Comparison of ENCODE assay signal across 8 mouse cellular contexts in genomic region chr10:42860159-42860911, GRCm38 (mm10). TPM values are rescaled to one million over a fixed set of nuclear protein-coding genes. Genes with fewer than 3 reads are reported as not detected.
DNase-seq lines count a peak whose midpoint lies in the region; ATAC-seq and TF ChIP-seq lines count a peak whose summit lies in the region.

Gene Scml4, plus strand, starts transcription at chr10:42860370.

- peaks cover 37% of the 10 kb centered on the region for H3K27me3 ChIP-seq in forebrain, embryonic 12.5 days
- H3K27me3 ChIP-seq in liver, embryonic 13.5 days: peaks cover 13% of the 10 kb centered on the region
- H3K27me3 ChIP-seq in stomach, postnatal 0 days (ENCODE audit: control insufficient read depth, insufficient read depth, low read length): no peaks in the 10 kb centered on the region

- peak; percentile 91 for ATAC-seq in forebrain, embryonic 12.5 days (ENCODE audit: low FRiP score)
- peak; percentile 73 for ATAC-seq in inflammation-experienced regulatory T-cells, adult 6 months
- ATAC-seq in liver, embryonic 13.5 days (ENCODE audit: low read depth): no peak
- ATAC-seq in stomach, postnatal 0 days (ENCODE audit: low FRiP score, low TSS enrichment): peak; percentile 79

- H3K4me3 ChIP-seq in forebrain, embryonic 12.5 days (replicated peaks): peak within 1 kb of the TSS; percentile 28
- no peak within 1 kb of the TSS for H3K4me3 ChIP-seq in liver, embryonic 13.5 days (replicated peaks)
- peak within 1 kb of the TSS; percentile 18; the same call in 1 of the 2 replicates for H3K4me3 ChIP-seq in stomach, postnatal 0 days (ENCODE audit: low read depth, low read length)

- peak within 1 kb of the TSS; percentile 25; the same call in 1 of the 2 replicates for H3K9ac ChIP-seq in forebrain, embryonic 12.5 days
- H3K9ac ChIP-seq in liver, embryonic 13.5 days: no peak within 1 kb of the TSS
- 0 out of 2 replicates have a peak within 1 kb of the TSS, but pooled peaks have one; percentile 23 for H3K9ac ChIP-seq in stomach, postnatal 0 days (ENCODE audit: low read length)

- H3K4me1 ChIP-seq in forebrain, embryonic 12.5 days: peaks cover 43% of the 10 kb centered on the region
- H3K4me1 ChIP-seq in liver, embryonic 13.5 days (replicated peaks): no peaks in the 10 kb centered on the region; the same call in 1 of the 2 replicates
- H3K4me1 ChIP-seq in stomach, postnatal 0 days (replicated peaks; ENCODE audit: control insufficient read depth, insufficient read depth): 0 out of 2 replicates have a peak, but pooled peaks cover 2% of the 10 kb centered on the region

- peak within 1 kb of the TSS; percentile 80 for H3K27ac ChIP-seq in forebrain, embryonic 12.5 days
- no peak within 1 kb of the TSS for H3K27ac ChIP-seq in liver, embryonic 13.5 days
- peak within 1 kb of the TSS; percentile 56; the same call in 1 of the 2 replicates for H3K27ac ChIP-seq in stomach, postnatal 0 days (replicated peaks)

- DNase-seq in B cell, adult 2 months: peak; percentile 78 to 82
- DNase-seq in NIH3T3 (ENCODE audit: low read depth): peak; percentile 72
- no peak for DNase-seq in liver, embryonic 13.5 days
- peak; percentile 96 for DNase-seq in naive thymus-derived CD4-positive, alpha-beta T cell, adult 2 months (ENCODE audit: low read depth)
- DNase-seq in stomach, postnatal 0 days (ENCODE audit: low spot score): peak; percentile 51
- no peak for DNase-seq in cerebellum, postnatal 14 days

- no peak for TF ChIP-seq EP300 in stomach, postnatal 0 days (optimal IDR thresholded peaks at IDR 0.05)

- TF ChIP-seq CTCF in stomach, postnatal 0 days (IDR thresholded peaks at IDR 0.05; ENCODE audit: low read depth): no peak

- peak within 1 kb of the TSS; percentile 47 for H3K4me2 ChIP-seq in forebrain, embryonic 12.5 days
- H3K4me2 ChIP-seq in liver, embryonic 13.5 days: peak within 1 kb of the TSS; percentile 23; the same call in 1 of the 2 replicates
- peak within 1 kb of the TSS; percentile 50 for H3K4me2 ChIP-seq in stomach, postnatal 0 days (replicated peaks; ENCODE audit: low read depth)

- H3K9me3 ChIP-seq in forebrain, embryonic 12.5 days: 0 out of 2 replicates have a peak, but pooled peaks cover 6% of the 10 kb centered on the region
- H3K9me3 ChIP-seq in liver, embryonic 13.5 days (replicated peaks): no peaks in the 10 kb centered on the region
- no peaks in the 10 kb centered on the region for H3K9me3 ChIP-seq in stomach, postnatal 0 days (ENCODE audit: control insufficient read depth, low read length)

- 30% methylated on average over 17 of the region's 17 CpGs for WGBS in forebrain, embryonic 12.5 days
- WGBS in liver, embryonic 13.5 days (ENCODE audit: insufficient replicate concordance): 50% methylated on average over 17 of the region's 17 CpGs
- WGBS in stomach, postnatal 0 days: 43% methylated on average over 17 of the region's 17 CpGs

- H3K36me3 ChIP-seq in forebrain, embryonic 12.5 days (replicated peaks): no peaks in the 10 kb centered on the region
- no peaks in the 10 kb centered on the region for H3K36me3 ChIP-seq in liver, embryonic 13.5 days
- no peaks in the 10 kb centered on the region for H3K36me3 ChIP-seq in stomach, postnatal 0 days (ENCODE audit: control insufficient read depth, insufficient read depth, low read length)

RNA-seq across cellular contexts. Expression of gene Scml4, which starts in this region (rescaled TPM):
- polyA plus RNA-seq in forebrain, embryonic 12.5 days (2016; fragmentation: Nextera tagmentation; extraction: Ambion mirVana): 2.9 and 3.0 TPM in 2 replicates
- 10 to 100 TPM; 14.0 to 48.5 (median 47.5) TPM for polyA plus RNA-seq in inflammation-experienced regulatory T-cells, adult 6 months (2017; shearing (Covaris generic))
- polyA plus RNA-seq in liver, embryonic 13.5 days (2015; fragmentation: Nextera tagmentation; extraction: Ambion mirVana): 0.19 and 0.20 TPM in 2 replicates
- polyA plus RNA-seq in stomach, postnatal 0 days (2015; fragmentation: Nextera tagmentation; extraction: Ambion mirVana): 5.1 and 5.4 TPM in 2 replicates

Comparison
In these comparisons a context has a peak if more than half of its experiments do, and no peak if none do; other contexts are left out.
1. DNase-seq: peak in B cell, adult 2 months (2 of 2), NIH3T3 (single experiment), naive thymus-derived CD4-positive, alpha-beta T cell, adult 2 months (single experiment) and stomach, postnatal 0 days (single experiment); none in liver, embryonic 13.5 days (single experiment) and cerebellum, postnatal 14 days (0 of 2).
2. Peak in every context shown above with its lines, with median percentiles within 50 percentile points of each other: H3K4me2 ChIP-seq.